Mouse (Mus musculus): ENCODE results near the gene Atg9b. TPM values are rescaled to one million over a fixed set of nuclear protein-coding genes. Genes with fewer than 3 reads are reported as not detected.

Gene Atg9b
- polyA plus RNA-seq (2012; rRNA removed): 0.38 and 0.76 TPM in 2 replicates

DNA sequence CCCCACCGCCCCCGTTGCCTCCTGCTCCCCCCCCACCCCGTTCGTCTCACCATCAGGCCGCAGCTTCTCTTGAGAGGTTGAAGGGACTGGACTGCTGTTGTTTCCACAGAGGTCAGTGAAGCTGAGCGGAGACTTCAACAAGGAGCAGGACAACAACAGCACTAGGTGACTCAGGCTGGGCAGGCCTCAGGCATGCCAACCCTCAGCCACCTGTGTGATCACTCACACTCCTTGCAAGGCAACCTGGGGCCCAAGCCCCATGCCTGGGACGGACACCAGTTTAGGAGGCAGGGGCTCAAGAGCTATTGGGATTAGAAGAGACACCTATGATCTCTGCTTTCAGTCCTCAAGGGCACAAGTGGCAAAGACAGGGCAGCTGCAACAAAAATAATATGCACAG lies at the start of gene Atg9b:
Atg9b (minus strand) TSS at position 280 of the 400 bp plus-strand sequence.

DNA sequence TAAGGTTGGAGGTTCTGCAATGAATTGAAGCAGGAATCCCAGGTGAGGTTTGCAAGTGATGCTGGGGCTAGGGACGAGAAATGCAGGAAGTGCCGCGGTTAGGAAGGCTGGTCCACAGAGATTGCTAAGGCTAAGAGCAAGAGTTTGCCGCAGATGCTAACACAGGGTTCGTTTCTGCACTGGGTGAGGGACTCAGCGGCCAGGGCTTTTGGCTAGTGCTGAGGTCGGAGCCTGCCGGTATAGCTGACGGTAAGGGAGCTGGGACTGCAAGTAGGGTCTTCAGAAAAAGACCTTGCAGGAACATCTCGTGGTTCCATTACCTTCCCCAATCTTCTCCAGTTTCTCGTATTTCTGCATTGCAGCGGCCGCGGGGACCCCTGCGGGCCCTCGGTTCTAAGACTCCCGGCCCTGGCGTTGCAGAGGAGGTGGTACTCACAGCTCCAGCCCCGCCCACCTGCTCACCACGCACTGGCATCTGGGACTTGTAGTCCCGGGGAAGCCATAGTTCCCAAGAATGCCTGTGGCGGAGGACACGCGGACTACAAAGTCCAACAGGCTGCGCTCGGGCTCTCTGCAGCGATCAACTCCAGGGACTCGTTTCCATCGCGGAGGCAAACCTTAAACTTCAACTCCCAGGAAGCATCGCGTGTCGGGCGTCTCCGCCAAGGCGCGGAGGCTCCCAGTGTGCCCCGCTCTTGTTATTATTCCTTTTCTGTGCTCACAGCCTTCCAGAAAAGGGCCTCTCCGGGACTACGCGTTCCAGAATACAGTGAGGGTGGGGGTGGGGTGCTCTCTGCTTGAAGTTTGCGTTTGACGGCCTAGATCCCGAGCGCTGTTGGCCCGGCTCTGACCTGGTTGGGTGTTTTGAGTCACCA lies 31.4 kb upstream of the Atg9b start, which contains the start of the genes Cdk5 and Slc4a2:
Cdk5 (minus strand) TSS at position 402 of the 875 bp plus-strand sequence.
Slc4a2 (plus strand) TSS at position 709 of the 875 bp plus-strand sequence.

DNA sequence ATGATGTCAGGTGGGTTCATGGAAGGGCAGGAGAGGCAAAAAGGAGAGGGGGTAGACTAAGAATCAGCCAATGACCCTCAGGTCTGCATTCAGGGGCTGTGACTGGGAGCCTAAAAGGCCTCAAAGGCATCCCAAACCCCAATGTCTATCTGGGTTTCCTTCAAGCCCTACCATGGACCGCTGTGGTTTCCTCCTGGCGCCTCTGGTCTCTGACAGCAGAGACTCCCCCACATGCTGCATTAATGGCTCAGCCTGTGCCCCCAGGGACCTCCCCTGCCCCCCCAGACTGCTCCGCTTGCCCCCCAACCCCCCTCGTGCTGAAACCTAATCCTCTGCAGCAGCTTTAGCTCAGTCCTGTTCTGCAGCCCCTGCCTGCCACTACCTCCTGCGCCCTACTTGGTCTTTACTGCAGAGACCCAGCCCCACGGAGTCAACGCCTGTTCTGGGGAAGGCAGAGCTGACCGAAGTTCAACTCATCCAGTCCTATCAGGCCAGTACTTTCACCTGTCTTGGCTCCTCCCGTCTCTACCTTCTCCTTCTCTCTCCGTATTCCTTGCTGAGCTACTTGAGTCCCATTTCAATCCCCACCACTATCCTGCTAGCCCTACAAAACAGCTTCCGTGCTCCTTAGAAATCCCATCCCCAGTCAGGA lies 21.2 kb upstream of the Atg9b start, which contains the start of gene Asic3:
Asic3 (plus strand) TSS at position 351 of the 652 bp plus-strand sequence.

DNA sequence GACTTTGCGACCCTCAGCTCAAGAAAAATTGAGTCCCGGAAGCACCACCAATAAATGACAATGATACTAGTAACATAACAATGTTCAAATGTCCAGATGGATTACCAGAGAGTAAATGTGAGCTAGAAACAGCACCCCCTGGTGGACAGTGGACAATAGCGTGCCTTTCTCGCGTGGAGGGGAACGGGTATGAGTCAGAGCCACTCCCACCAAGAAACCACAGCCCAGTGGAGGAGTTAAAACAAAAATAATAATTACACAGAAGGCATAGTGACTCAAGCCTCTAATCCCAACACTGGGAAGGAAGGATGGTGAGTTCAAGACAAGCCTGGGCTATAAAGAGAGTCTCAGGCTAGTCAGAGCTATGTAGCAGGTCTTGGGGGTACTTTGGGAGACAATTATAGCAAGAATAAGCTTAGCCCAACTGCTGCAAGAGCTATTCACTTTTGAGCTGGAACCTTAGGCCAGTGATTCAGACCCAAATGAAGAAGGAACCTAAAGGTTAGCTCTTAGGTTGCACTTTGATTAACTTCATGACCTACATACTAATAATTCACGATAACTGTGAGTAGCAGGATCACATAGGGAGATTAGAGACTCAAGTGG lies 1.6 kb upstream of the Atg9b start, which contains the start of gene Abcb8:
Abcb8 (plus strand) TSS at position 272 of the 606 bp plus-strand sequence.

DNA sequence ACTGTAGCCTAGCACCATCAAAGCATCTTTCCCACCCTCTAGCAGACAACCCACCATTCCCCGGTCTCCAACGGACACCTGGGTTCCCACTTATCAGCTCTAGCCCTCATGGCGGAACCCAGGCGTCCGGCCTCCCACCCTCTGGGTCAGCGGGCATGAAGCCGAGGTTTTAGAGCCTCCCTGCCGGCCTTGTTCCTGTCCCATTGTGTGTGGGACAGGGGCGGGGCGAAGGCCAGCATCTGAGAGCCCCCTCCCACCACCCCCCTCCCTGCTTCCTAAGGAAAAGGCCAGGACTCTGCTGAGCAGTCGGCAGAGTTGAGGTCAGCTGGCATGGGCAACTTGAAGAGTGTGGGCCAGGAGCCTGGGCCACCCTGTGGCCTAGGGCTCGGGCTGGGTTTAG lies 27.4 kb downstream of the Atg9b start, which contains the start of gene Nos3:
Nos3 (plus strand) TSS at position 303 of the 400 bp plus-strand sequence.

DNA sequence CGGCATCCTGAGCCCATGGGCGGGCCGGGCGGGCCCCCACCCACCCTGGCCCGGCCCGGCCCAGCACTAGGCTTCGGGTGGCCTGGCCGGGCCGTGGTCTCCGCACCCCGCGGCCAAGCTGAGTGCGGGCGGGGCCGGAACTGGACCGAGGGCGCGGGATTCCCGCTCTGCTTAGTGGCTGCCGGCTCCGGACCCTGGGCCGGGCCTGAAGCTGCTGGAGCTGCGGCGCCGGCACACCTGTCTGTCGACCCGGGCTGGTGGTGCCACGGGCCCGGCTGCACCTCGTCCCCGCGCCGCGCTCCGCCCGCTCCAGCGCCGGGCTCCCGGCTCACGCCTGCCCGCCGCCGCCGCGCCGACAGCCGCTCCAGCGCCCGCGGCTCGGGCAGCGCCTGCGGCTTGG lies 40.7 kb downstream of the Atg9b start, which contains the start of gene Kcnh2:
Kcnh2 (minus strand) TSS at position 327 of the 400 bp plus-strand sequence.

Other genes starting within 250 kb of the Atg9b start
- gene Nupl2, start 227.2 kb downstream of the Atg9b start, polyA plus RNA-seq (2012; rRNA removed): 9.9 and 11.5 TPM in 2 replicates
- gene Kcnh2, start 40.5 kb downstream of the Atg9b start, polyA plus RNA-seq (2012; rRNA removed): 24.6 and 31.4 TPM in 2 replicates
- 6.3 and 7.0 TPM in 2 replicates for gene Nos3, start 27.3 kb downstream of the Atg9b start, polyA plus RNA-seq (2012; rRNA removed)
- 38.0 and 40.4 TPM in 2 replicates for gene Abcb8, start 1.5 kb upstream of the Atg9b start, polyA plus RNA-seq (2012; rRNA removed)
- 0.61 and 2.1 TPM in 2 replicates for gene Asic3, start 21.2 kb upstream of the Atg9b start, polyA plus RNA-seq (2012; rRNA removed)
- 80.4 and 94.6 TPM in 2 replicates for gene Cdk5, start 31.4 kb upstream of the Atg9b start, polyA plus RNA-seq (2012; rRNA removed)
- 42.8 and 52.9 TPM in 2 replicates for gene Slc4a2, start 31.7 kb upstream of the Atg9b start, polyA plus RNA-seq (2012; rRNA removed)
- gene Fastk, start 53.1 kb upstream of the Atg9b start, polyA plus RNA-seq (2012; rRNA removed): 105 and 166 TPM in 2 replicates
- gene Tmub1, start 55.7 kb upstream of the Atg9b start, polyA plus RNA-seq (2012; rRNA removed): 20.9 and 24.5 TPM in 2 replicates
- gene Agap3, start 60.0 kb upstream of the Atg9b start, polyA plus RNA-seq (2012; rRNA removed): 123 and 155 TPM in 2 replicates
- 0.43 and 0.80 TPM in 2 replicates for gene Gbx1, start 135.1 kb upstream of the Atg9b start, polyA plus RNA-seq (2012; rRNA removed)
- gene Asb10, start 148.8 kb upstream of the Atg9b start, polyA plus RNA-seq (2012; rRNA removed): 0.36 and 0.98 TPM in 2 replicates
- gene 4931409K22Rik, start 164.7 kb upstream of the Atg9b start, polyA plus RNA-seq (2012; rRNA removed): 0.14 and 0.21 TPM in 2 replicates
- 92.7 and 95.7 TPM in 2 replicates for gene Abcf2, start 185.3 kb upstream of the Atg9b start, polyA plus RNA-seq (2012; rRNA removed)
- 20.2 and 22.1 TPM in 2 replicates for gene Chpf2, start 194.6 kb upstream of the Atg9b start, polyA plus RNA-seq (2012; rRNA removed)
- gene Smarcd3, start 232.3 kb upstream of the Atg9b start, polyA plus RNA-seq (2012; rRNA removed): 71.6 and 79.7 TPM in 2 replicates